Mouse (Mus musculus) intestine, postnatal 0 days (tissue): ENCODE measurements at regions not wholly inside any gene's neighbourhood (a gene's known extent, or its start where the extent isn't known, plus 50 kb on each side); places are given as distances from the start of the nearest gene placed in this dataset.
A peak's percentile ranks its signal among the peaks of the same experiment; 100 is the strongest.

Experiments used
- ATAC-seq: fragments of 200-750 bp; cut with Nextera tagmentation; 2 replicates; pipeline ENCODE4 v1.8.0; 2017; ENCODE audit warnings: mild to moderate bottlenecking, moderate TSS enrichment, moderate library complexity
- H3K27ac ChIP-seq: fragments of 300-500 bp; sonication (generic); 2 replicates; pipeline ENCODE4 v1.5.1; 2014; ENCODE audit warnings: mild to moderate bottlenecking, low read depth, low read length, moderate library complexity
- H3K27me3 ChIP-seq: fragments of 300-500 bp; sonication (generic); replicated peaks from 2 replicates; pipeline ENCODE4 v1.6.1; 2014; ENCODE audit warnings: low read length, mixed read lengths; ENCODE audit not compliant: control insufficient read depth, insufficient read depth
- H3K36me3 ChIP-seq: fragments of 300-500 bp; sonication (generic); 2 replicates; pipeline ENCODE4 v1.6.1; 2014; ENCODE audit warnings: mild to moderate bottlenecking, moderate library complexity; ENCODE audit not compliant: control insufficient read depth, insufficient read depth
- H3K4me1 ChIP-seq: fragments of 300-500 bp; sonication (generic); replicated peaks from 2 replicates; pipeline ENCODE4 v1.6.1; 2014; ENCODE audit warnings: antibody characterized with exemption, low read length, mixed read lengths; ENCODE audit not compliant: control insufficient read depth, insufficient read depth
- H3K4me2 ChIP-seq: fragments of 300-500 bp; sonication (generic); replicated peaks from 2 replicates; pipeline ENCODE4 v1.6.1; 2014; ENCODE audit warnings: low read depth, mild to moderate bottlenecking, moderate library complexity
- H3K4me3 ChIP-seq: fragments of 300-500 bp; sonication (generic); 2 replicates; pipeline ENCODE4 v1.5.1; 2014; ENCODE audit warnings: low read depth, low read length
- H3K9ac ChIP-seq: fragments of 300-500 bp; sonication (generic); 2 replicates; pipeline ENCODE4 v1.6.1; 2014; ENCODE audit warnings: mild to moderate bottlenecking, low read depth, low read length
- H3K9me3 ChIP-seq: fragments of 300-500 bp; sonication (generic); 2 replicates; pipeline ENCODE4 v1.6.1; 2016; ENCODE audit warnings: mixed run types; ENCODE audit not compliant: control insufficient read depth
- CTCF ChIP-seq: sonication (generic); IDR thresholded peaks from 2 replicates; pipeline ENCODE4 v1.5.1; 2016; ENCODE audit warnings: low read depth, mild to moderate bottlenecking, control low read depth, antibody characterized with exemption, moderate library complexity
- WGBS: fragments of 180-500 bp; shearing (Covaris S2); extraction: QIAGEN DNeasy Blood & Tissue Kit; methylation state at CpG from one replicate; pipeline ENCODE4 v1.1.7; 2014; 5-methylcytosine and 5-hydroxymethylcytosine counted together

DNA sequence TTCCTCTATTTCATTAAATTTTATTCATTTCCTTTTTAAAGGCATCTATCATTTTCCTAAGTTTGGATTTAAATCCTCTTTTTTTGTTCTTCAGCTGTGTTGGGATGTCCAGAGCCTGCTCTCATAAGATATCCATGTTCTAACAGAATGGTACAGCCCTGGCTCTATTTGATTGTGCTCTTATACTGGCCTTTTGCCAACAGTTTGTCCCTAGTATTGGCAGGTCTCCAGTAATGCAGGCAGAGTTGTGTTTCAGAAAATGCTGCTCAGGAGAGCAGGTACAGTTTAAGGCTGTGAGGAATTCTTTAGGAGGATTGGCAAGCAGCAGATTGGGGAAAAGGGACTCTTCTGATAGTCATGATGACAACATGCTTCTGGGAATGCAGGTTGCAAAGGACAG lies 797.1 kb upstream of the Slit2 start:
- Histone ChIP-seq H3K4me3 (no peak overlapping the region), H3K36me3 (no peaks in the 10 kb centered on the region), H3K9ac (no peak overlapping the region), H3K4me2 (no peak overlapping the region), H3K9me3 (no peaks in the 10 kb centered on the region), H3K27ac (no peak overlapping the region), H3K4me1 (no peaks in the 10 kb centered on the region), H3K27me3 (no peaks in the 10 kb centered on the region)
- ATAC-seq: no peak
- TF ChIP-seq CTCF: no peak

DNA sequence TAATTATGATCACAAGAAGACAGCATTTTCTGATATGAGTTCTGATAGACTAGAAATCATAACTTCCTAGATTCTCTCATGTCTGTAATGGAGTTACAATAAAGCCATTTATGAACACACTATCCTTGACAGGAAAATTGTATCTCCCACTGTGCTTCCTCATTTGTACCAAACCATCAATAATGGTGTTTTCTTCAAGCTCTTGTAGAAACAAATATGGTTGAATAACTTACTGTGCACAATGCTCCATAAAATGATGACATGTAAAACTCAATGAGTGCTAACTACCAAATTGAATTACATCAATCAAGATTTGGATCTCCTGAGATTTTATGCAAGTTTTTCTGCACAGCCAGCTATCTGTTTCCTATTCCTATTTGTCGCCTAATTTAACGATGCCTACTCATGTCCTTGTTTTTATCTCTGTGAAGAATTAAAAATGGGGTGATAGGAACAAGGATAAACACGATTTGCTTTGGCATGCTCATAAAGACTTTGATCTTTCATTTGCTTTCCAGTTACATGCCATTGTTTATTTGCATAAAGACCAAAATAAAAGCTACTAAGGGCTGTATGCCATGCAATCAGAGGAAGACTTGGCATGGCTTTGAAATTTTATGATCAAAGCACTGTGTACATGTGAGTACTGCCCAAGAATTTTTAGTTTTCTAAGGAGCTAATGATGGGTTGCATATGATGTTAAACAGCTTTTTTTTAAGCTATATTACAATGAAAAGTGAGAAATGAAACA lies 780.6 kb upstream of the Slit2 start:
- TF ChIP-seq CTCF: no peak
- Histone ChIP-seq H3K27me3 (no peaks in the 10 kb centered on the region), H3K36me3 (no peaks in the 10 kb centered on the region), H3K4me3 (no peak overlapping the region), H3K4me1 (no peaks in the 10 kb centered on the region), H3K9ac (no peak overlapping the region), H3K4me2 (no peak overlapping the region), H3K9me3 (no peaks in the 10 kb centered on the region), H3K27ac (no peak overlapping the region)
- WGBS: 77% methylated on average over 3 of the region's 3 CpGs
- no peak for ATAC-seq

DNA sequence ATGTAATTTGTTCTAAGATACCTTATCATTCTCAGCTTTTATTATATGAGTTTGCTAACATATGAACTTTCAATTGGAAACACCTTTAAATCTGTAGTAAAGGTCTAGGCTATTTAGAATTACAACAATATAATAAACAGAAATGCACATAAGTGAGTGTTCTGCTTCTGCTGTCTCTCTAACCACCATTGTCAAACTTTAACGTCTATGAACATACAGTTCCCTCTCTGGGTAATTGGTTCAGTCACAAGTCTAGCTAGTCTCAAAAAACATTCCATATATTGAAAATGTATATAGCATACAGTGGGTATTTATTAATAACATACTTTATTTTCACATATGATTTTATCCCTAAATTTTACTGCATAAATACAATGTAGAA lies 780.0 kb upstream of the Slit2 start:
- Histone ChIP-seq H3K9me3 (no peaks in the 10 kb centered on the region), H3K4me1 (no peaks in the 10 kb centered on the region), H3K27me3 (no peaks in the 10 kb centered on the region), H3K36me3 (no peaks in the 10 kb centered on the region), H3K27ac (no peak overlapping the region), H3K4me3 (no peak overlapping the region), H3K9ac (no peak overlapping the region), H3K4me2 (no peak overlapping the region)
- TF ChIP-seq CTCF: no peak
- ATAC-seq: no peak
- 79% methylated on average over 1 of the region's 1 CpGs for WGBS

DNA sequence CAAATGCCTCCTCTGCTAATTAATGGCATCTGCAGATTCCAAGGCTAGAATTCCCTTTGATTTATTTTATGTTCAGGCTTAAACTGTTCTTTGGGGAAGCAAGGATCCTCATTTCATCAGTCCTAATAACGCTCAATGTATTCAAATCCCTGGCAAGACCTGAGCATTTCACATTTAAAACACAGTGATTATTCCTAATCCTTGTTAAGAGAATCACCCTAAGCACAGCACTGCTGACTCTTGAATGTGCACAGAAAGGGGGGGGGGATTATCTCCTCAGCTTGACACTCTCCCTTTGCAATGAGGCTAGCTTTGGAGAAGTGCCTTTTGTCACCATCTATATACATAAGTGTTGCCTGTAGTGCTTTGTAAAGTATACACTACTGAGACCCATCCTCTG lies 772.4 kb upstream of the Slit2 start:
- no peak for TF ChIP-seq CTCF
- no peak overlapping the region for H3K27ac ChIP-seq
- no peaks in the 10 kb centered on the region for H3K9me3 ChIP-seq
- no peak overlapping the region for H3K9ac ChIP-seq
- no peak overlapping the region for H3K4me3 ChIP-seq
- no peaks in the 10 kb centered on the region for H3K4me1 ChIP-seq
- 68% methylated on average over 1 of the region's 1 CpGs for WGBS
- H3K27me3 ChIP-seq: no peaks in the 10 kb centered on the region
- ATAC-seq: no peak
- H3K36me3 ChIP-seq: no peaks in the 10 kb centered on the region
- H3K4me2 ChIP-seq: no peak overlapping the region

DNA sequence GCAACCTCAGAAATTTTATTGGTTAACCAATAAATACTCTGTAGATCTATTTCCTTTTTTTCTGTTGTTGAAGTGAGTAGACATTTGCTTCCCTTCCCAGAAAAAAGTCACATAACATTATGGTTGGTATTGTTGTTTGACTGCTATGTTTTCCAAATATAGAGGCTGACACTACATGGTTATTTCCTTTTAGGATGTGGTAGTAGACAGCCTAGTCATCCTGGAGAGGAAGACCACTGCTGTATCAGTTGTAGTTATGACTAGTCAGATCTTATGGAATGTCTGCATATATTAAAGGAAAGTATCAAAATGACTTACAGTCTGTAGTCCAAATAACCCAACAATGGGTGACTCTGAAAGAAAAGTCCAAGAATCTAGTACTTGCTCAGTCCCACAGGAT lies 767.5 kb upstream of the Slit2 start:
- Histone ChIP-seq H3K4me2 (no peak overlapping the region), H3K9me3 (no peaks in the 10 kb centered on the region), H3K36me3 (no peaks in the 10 kb centered on the region), H3K4me1 (no peaks in the 10 kb centered on the region), H3K4me3 (no peak overlapping the region), H3K27ac (no peak overlapping the region), H3K27me3 (no peaks in the 10 kb centered on the region), H3K9ac (no peak overlapping the region)
- no peak for TF ChIP-seq CTCF
- ATAC-seq: no peak

DNA sequence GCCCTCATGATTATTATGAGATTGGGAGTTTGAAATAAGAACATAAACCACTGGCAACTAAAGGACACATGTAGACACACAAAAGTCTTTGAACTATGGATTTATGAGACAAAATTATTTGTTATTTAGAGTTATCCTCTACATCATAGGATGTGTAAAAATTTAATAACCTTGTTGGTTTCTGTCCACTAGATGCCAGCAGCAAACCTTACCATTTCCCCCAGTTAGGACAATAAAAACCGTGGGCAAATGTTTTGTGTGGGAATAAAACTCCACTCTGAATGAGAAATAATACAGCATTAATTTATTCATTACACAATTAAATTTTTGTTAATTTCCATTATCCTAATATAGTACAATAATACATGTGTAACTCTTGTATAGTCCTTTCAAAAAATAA lies 757.7 kb upstream of the Slit2 start:
- Histone ChIP-seq H3K4me1 (no peaks in the 10 kb centered on the region), H3K4me2 (no peak overlapping the region), H3K4me3 (no peak overlapping the region), H3K9ac (no peak overlapping the region), H3K36me3 (no peaks in the 10 kb centered on the region), H3K9me3 (no peaks in the 10 kb centered on the region), H3K27ac (no peak overlapping the region), H3K27me3 (no peaks in the 10 kb centered on the region)
- TF ChIP-seq CTCF: peak; percentile 31; the same call in 1 of the 2 replicates
- WGBS: 68% methylated on average over 1 of the region's 1 CpGs
- ATAC-seq: no peak

DNA sequence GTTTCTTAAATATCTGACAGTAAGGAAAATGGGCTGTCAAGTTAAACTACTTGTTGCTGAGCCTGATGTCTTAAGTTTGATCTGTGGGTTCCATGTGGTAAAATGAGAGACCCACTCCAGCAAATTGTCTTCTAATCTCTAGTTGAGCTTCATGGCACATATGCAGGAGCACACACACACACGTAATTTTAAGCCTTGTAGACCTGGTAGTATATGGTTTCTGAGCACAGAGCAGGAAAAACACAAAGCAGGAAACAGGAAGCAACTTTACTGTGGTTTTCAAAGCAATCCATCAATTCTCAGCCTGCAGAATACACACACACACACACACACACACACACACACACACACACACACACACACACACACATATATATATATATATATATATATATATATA lies 746.8 kb upstream of the Slit2 start:
- Histone ChIP-seq H3K4me2 (no peak overlapping the region), H3K36me3 (no peaks in the 10 kb centered on the region), H3K27me3 (no peaks in the 10 kb centered on the region), H3K9ac (no peak overlapping the region), H3K27ac (no peak overlapping the region), H3K9me3 (no peaks in the 10 kb centered on the region), H3K4me3 (no peak overlapping the region), H3K4me1 (no peaks in the 10 kb centered on the region)
- ATAC-seq: no peak
- no peak for TF ChIP-seq CTCF
- 64% methylated on average over 1 of the region's 1 CpGs for WGBS
